Mouse (Mus musculus): Measurements from ENCODE around the gene Fignl1. TPM values are rescaled to one million over a fixed set of nuclear protein-coding genes. Genes with fewer than 3 reads are reported as not detected.

Gene Fignl1
- polyA plus RNA-seq, 1 experiment from 2014 or later, result 76.7 TPM

DNA sequence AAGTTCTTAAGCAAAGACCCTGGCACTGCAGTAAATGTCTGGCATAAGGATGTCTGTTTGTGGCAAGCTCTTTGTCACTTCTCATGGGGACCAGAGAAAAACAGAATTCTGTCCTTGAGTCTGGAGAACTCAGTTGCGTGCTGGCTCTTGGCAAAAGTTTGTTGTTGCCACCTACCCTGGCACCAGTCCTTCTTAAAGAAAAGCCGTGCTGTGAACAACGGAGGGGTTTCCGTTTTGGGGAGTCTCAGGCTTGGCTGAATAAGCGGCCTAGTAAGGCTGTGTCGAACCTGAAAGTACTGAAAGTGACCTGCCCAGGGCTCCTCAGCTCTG, 24.0 kb upstream of the Fignl1 start:
- Histone ChIP-seq H3K9ac (peak overlapping the region; percentile 67), H3K4me2 (no peak overlapping the region), H3K4me1 (replicated peaks) (peaks cover 78% of the 10 kb centered on the region), H3K36me3 (no peaks in the 10 kb centered on the region), H3K27me3 (replicated peaks) (no peaks in the 10 kb centered on the region), H3K4me3 (no peak overlapping the region), H3K9me3 (replicated peaks) (no peaks in the 10 kb centered on the region), H3K27ac (ENCODE audit: poor library complexity, severe bottlenecking) (peak overlapping the region; percentile 97)
- 20% methylated on average over 6 of the region's 6 CpGs for WGBS
- ATAC-seq (ENCODE audit: insufficient number of reproducible peaks, low FRiP score), result no peak

DNA sequence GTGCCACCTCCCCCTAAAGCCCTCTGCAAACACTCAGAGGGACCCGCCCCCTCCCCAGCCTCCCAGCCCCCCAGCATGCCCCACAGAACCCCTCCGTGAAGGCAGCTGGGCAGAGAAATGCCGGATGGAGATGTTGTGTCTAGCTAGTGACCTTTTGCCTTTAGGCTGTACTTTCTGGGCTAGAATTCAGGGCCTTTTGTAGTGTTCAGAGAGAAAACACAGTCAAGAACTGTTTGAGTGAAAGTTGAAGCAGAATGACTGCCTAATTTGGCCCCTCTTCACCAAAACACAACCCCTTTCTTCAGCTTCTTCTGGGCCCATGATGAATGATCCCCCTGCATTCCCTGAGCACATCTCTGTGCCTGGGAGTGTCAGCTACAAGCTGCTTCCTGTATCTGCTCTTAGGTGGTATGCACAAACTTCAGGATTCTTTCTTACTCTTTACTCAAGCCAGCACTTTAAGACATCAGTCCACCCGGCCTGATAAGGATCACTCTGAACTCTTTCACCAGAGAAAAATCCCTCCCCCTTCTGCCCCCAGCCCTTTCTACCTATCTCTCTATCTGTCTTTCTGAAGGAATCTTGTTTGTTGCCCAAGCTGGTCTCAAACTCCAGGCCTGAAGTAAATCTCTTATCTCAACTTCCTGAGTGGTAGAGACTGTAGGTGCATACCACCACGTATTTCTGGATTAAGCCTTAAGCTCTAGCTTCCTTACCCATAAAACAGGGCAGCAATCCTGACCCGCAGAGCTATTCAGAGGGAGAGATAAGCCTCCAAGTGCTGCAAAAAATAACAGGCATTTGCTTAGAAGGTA, 23.4 kb upstream of the Fignl1 start:
- Histone ChIP-seq H3K4me3 (no peak overlapping the region), H3K9me3 (replicated peaks) (no peaks in the 10 kb centered on the region), H3K27ac (ENCODE audit: poor library complexity, severe bottlenecking) (peak overlapping the region; percentile 97), H3K27me3 (replicated peaks) (no peaks in the 10 kb centered on the region), H3K4me2 (0 out of 2 replicates have a peak overlapping the region, but pooled peaks have one; percentile 10), H3K36me3 (no peaks in the 10 kb centered on the region), H3K4me1 (replicated peaks) (peaks cover 76% of the 10 kb centered on the region), H3K9ac (peak overlapping the region; percentile 67)
- ATAC-seq (ENCODE audit: insufficient number of reproducible peaks, low FRiP score), result 0 out of 2 replicates have a peak, but pooled peaks have one; percentile 20
- 2% methylated on average over 6 of the region's 6 CpGs for WGBS

DNA sequence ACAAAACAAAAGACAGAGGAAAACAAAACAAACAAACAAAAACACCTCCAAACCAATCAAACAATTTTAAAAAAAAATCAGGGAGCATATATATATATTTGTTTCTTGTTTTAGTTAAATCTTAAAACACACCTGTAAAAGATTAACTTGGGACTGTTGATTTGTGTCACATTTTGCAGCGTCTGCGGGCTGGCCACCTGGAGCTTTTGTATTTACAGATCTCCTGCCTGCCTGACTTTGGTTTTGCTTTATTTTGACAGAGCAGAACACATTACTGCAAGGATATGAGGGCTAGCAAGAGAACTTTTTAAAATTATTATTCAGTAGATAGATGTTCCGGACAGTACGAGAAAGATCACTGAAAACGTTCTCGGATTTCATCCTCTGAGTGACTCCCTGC, 22.8 kb upstream of the Fignl1 start:
- peaks cover 74% of the 10 kb centered on the region for H3K4me1 ChIP-seq (replicated peaks)
- no peak overlapping the region for H3K4me3 ChIP-seq
- H3K4me2 ChIP-seq, result 0 out of 2 replicates have a peak overlapping the region, but pooled peaks have one; percentile 10
- ATAC-seq (ENCODE audit: insufficient number of reproducible peaks, low FRiP score), result no peak
- no peaks in the 10 kb centered on the region for H3K36me3 ChIP-seq
- H3K27ac ChIP-seq (ENCODE audit: poor library complexity, severe bottlenecking), result peak overlapping the region; percentile 97
- no peaks in the 10 kb centered on the region for H3K9me3 ChIP-seq (replicated peaks)
- H3K9ac ChIP-seq, result peak overlapping the region; percentile 67
- 23% methylated on average over 6 of the region's 6 CpGs for WGBS
- no peaks in the 10 kb centered on the region for H3K27me3 ChIP-seq (replicated peaks)

DNA sequence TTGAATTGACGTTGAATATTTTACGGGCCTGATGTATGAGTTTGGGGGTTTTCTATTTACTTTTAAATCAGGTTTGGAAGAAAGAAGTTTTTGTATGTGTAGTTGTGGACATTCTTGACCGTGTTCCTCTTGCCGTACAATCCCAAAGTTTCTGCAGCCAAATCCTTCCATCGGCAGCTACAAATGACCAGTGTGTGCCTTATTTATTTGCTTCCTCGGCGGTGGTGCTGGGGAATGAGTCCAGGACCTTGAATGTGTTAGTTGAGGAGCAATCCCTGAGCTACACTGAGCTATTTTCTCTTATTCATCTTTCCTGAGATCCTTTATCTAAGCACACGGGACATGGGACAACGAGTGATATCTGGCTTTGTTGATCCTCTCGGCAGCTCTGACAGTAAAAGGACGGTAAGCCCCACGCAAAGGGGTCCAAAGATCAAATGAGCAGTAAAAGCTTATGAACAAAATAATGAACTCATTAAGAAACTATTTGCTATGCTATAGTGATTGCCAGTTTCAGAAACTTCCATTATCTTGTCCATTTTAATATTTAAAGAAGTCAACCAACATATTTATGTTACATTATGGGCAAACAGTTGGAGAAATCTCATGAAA, 22.2 kb upstream of the Fignl1 start:
- Histone ChIP-seq H3K9me3 (replicated peaks) (no peaks in the 10 kb centered on the region), H3K4me2 (peak overlapping the region; percentile 16; the same call in 1 of the 2 replicates), H3K36me3 (no peaks in the 10 kb centered on the region), H3K4me1 (replicated peaks) (peaks cover 72% of the 10 kb centered on the region), H3K4me3 (no peak overlapping the region), H3K27me3 (replicated peaks) (no peaks in the 10 kb centered on the region), H3K9ac (peak overlapping the region; percentile 60), H3K27ac (ENCODE audit: poor library complexity, severe bottlenecking) (peak overlapping the region; percentile 98)
- ATAC-seq (ENCODE audit: insufficient number of reproducible peaks, low FRiP score), result no peak
- WGBS, result 33% methylated on average over 12 of the region's 12 CpGs

DNA sequence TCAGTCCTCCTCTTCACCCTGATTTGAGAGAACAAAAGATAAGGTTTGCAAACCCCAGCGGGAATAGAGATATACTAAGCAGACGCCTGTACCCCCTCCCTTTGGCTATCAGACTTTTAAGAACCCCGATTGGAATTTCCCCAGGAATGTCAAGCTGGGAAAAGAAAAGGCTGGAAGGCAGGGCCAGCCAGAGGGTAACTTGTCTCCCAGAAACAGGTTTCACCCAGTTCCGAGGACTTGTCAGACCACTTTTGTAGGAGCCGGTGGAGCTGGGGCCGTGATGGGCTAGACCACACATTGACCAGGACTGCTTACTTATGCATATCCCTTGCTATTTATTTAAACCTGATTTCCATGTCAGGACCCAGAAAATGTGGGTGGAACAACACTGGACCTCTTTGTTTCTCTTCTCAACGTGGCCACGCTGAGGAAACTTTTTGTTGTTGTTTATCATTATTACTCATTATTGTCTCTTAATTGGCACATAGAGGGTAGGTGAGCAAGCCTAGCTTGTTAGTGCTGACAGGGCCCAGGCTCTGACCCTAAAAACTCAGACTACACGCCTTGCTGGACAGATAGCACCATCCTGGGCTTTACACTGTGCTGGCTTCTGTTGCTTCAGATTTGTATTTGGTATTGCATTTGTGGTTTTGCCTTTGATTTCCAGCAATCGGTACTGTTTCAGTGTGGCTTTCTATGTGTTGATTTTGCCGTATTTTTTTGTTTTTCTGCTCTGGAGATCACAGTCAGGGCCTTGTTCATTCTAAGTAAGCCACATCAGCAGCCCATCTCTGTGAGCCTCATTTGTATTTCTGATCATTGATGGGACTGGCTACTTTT, 20.6 kb upstream of the Fignl1 start:
- 18% methylated on average over 11 of the region's 11 CpGs for WGBS
- Histone ChIP-seq H3K27ac (ENCODE audit: poor library complexity, severe bottlenecking) (peak overlapping the region; percentile 98), H3K4me1 (replicated peaks) (peaks cover 80% of the 10 kb centered on the region), H3K4me2 (peak overlapping the region; percentile 40), H3K9me3 (replicated peaks) (no peaks in the 10 kb centered on the region), H3K27me3 (replicated peaks) (no peaks in the 10 kb centered on the region), H3K36me3 (no peaks in the 10 kb centered on the region), H3K4me3 (no peak overlapping the region), H3K9ac (peak overlapping the region; percentile 65)
- peak; percentile 29; the same call in 1 of the 2 replicates for ATAC-seq (ENCODE audit: insufficient number of reproducible peaks, low FRiP score)

DNA sequence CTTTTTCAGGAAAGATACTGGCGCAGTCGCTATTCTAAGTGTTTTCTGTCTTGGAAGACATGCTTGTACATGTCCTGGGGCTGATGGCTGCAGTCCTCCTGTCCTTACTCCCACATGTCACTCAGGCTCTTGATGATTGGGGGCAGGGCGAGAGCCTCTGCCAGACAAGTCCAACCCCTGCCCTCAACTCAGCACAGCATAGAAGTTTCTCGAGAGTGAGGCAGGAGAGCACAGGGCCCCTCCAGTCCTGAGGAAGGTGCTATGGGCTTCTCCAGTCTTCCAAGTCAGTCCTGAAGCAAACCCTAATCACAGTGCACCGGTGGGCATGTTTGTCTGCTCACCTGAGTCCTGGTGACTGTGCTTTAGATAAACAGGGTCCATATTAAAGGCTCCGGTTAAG, 20.0 kb upstream of the Fignl1 start:
- no peak overlapping the region for H3K4me3 ChIP-seq
- peak overlapping the region; percentile 40 for H3K4me2 ChIP-seq
- 13% methylated on average over 6 of the region's 6 CpGs for WGBS
- peak overlapping the region; percentile 98 for H3K27ac ChIP-seq (ENCODE audit: poor library complexity, severe bottlenecking)
- H3K4me1 ChIP-seq (replicated peaks), result peaks cover 85% of the 10 kb centered on the region
- peak; percentile 30; the same call in 1 of the 2 replicates for ATAC-seq (ENCODE audit: insufficient number of reproducible peaks, low FRiP score)
- no peaks in the 10 kb centered on the region for H3K9me3 ChIP-seq (replicated peaks)
- H3K9ac ChIP-seq, result peak overlapping the region; percentile 65
- no peaks in the 10 kb centered on the region for H3K36me3 ChIP-seq
- H3K27me3 ChIP-seq (replicated peaks), result no peaks in the 10 kb centered on the region

DNA sequence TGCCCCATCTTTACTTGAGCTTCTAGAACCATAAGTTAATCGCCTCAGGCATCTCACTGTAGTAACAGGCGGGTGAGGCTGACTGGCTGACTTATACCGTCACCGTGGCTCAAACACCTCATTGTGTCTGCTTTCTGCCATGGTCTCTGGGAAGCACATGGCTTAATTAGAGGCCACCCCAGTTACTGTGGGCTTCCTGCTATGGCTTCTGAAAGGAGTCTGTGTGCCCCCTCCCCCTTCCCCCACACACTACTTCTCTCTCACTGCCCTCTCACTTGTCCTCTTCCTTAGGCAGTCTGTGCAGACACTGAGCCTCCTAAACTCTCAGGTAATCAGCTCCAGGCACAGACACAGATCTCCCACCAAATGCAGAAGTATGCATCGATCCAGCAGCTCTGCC, 19.5 kb upstream of the Fignl1 start:
- no peaks in the 10 kb centered on the region for H3K27me3 ChIP-seq (replicated peaks)
- H3K4me1 ChIP-seq (replicated peaks), result peaks cover 88% of the 10 kb centered on the region
- H3K9ac ChIP-seq, result peak overlapping the region; percentile 5; the same call in 1 of the 2 replicates
- ATAC-seq (ENCODE audit: insufficient number of reproducible peaks, low FRiP score), result no peak
- peak overlapping the region; percentile 98 for H3K27ac ChIP-seq (ENCODE audit: poor library complexity, severe bottlenecking)
- no peaks in the 10 kb centered on the region for H3K36me3 ChIP-seq
- no peak overlapping the region for H3K4me2 ChIP-seq
- WGBS, result 39% methylated on average over 5 of the region's 5 CpGs
- no peak overlapping the region for H3K4me3 ChIP-seq
- no peaks in the 10 kb centered on the region for H3K9me3 ChIP-seq (replicated peaks)

DNA sequence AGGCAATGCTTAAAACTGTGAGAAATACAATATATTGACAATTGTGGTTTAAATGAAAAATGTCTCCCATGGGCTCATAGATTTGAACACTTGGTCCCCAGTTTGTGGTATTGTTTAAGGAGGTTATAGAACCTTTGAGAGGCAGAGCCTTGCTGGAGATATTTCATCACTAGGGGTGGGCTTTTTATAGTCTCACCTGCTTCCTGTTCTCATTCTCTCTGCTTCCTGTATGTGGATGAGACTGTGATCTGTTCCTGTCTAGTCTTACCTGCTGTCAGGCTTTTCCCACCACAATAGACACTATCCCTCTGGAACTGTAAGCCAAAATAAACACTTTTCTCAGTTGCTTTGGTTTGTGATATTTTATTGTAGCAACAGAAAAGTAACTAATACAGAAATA, 17.7 kb upstream of the Fignl1 start:
- Histone ChIP-seq H3K9me3 (replicated peaks) (no peaks in the 10 kb centered on the region), H3K4me2 (no peak overlapping the region), H3K27ac (ENCODE audit: poor library complexity, severe bottlenecking) (peak overlapping the region; percentile 46), H3K4me3 (no peak overlapping the region), H3K9ac (no peak overlapping the region), H3K27me3 (replicated peaks) (no peaks in the 10 kb centered on the region), H3K36me3 (no peaks in the 10 kb centered on the region), H3K4me1 (replicated peaks) (peaks cover 88% of the 10 kb centered on the region)
- ATAC-seq (ENCODE audit: insufficient number of reproducible peaks, low FRiP score), result no peak

DNA sequence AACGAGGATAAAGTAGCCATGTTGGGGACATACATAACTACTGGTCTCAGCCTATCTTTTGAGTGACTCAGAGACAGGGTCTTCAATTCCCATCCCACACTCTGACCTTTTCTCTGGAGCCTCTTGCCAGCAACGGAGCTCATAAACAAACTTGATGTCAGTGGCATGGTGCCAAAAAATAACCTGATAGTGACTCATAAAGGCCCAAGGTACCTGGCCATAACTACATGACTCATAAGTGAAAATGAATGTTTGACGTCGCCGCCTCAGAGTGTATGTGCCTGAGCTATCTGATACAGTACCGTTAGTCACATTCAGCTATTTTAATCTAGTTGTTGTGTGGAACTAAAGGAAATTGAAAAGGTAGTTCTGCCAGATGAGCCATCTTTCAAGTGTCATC, 16.9 kb upstream of the Fignl1 start:
- 62% methylated on average over 6 of the region's 6 CpGs for WGBS
- peaks cover 89% of the 10 kb centered on the region for H3K4me1 ChIP-seq (replicated peaks)
- no peak overlapping the region for H3K4me3 ChIP-seq
- peak overlapping the region; percentile 98 for H3K27ac ChIP-seq (ENCODE audit: poor library complexity, severe bottlenecking)
- no peak overlapping the region for H3K9ac ChIP-seq
- no peaks in the 10 kb centered on the region for H3K9me3 ChIP-seq (replicated peaks)
- no peak for ATAC-seq (ENCODE audit: insufficient number of reproducible peaks, low FRiP score)
- no peak overlapping the region for H3K4me2 ChIP-seq
- no peaks in the 10 kb centered on the region for H3K36me3 ChIP-seq
- no peaks in the 10 kb centered on the region for H3K27me3 ChIP-seq (replicated peaks)

DNA sequence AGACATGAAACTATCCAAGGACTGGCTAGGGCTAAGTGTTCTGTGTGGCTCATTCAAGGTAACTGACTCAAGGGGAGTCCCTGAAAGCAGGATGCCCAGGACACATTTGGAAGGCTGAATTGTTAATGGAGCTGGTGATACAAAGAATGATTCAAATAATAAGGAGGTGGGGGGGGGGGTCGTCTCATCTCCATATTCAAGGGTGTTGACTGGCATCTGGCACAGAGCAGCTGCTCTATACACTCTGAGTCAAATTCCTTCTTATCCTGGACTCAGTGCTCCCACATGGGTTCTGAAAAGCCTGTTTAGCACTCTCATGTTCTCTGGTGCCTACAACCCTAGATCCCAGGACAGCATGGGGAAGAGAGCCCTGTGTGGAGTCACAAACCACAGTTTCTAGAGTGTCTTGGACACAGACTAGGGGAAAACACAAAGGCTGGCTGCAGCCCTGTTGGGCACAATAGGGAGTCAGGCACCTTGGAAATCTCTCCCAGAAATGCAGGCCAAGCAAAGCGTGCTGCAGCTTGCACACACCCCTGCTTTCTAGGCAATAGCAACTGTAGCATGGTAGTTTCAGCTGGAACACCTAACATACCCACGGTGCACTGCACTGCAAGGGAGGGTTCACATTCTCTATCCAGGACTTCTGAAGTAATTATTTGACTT, 16.3 kb upstream of the Fignl1 start:
- Histone ChIP-seq H3K4me3 (no peak overlapping the region), H3K36me3 (no peaks in the 10 kb centered on the region), H3K4me1 (replicated peaks) (peaks cover 88% of the 10 kb centered on the region), H3K27me3 (replicated peaks) (no peaks in the 10 kb centered on the region), H3K4me2 (no peak overlapping the region), H3K9me3 (replicated peaks) (no peaks in the 10 kb centered on the region), H3K27ac (ENCODE audit: poor library complexity, severe bottlenecking) (peak overlapping the region; percentile 98), H3K9ac (peak overlapping the region; percentile 24; the same call in 1 of the 2 replicates)
- 59% methylated on average over 3 of the region's 3 CpGs for WGBS
- ATAC-seq (ENCODE audit: insufficient number of reproducible peaks, low FRiP score), result no peak
